Mouse (Mus musculus) hindbrain, embryonic 13.5 days (tissue): ENCODE results near the gene Zfp420. TPM values are rescaled to one million over a fixed set of nuclear protein-coding genes. Genes with fewer than 3 reads are reported as not detected.
A peak's percentile ranks its signal among the peaks of the same experiment; 100 is the strongest.
"Not testable (repeated sequence)": the region's sequence is repeated elsewhere in the genome, so short reads cannot be mapped to it uniquely, and the experiment has no call there.

ENCODE experiments used
- ATAC-seq: fragments of 200-750 bp; cut with Nextera tagmentation; 2 replicates; pipeline ENCODE4 v1.8.0; 2017; ENCODE audit warnings: moderate TSS enrichment; ENCODE audit not compliant: low FRiP score
- H3K27ac ChIP-seq: fragments of 300-500 bp; sonication (generic); 2 replicates; pipeline ENCODE4 v1.5.1; 2015; ENCODE audit warnings: inconsistent platforms, mild to moderate bottlenecking, moderate library complexity
- H3K27me3 ChIP-seq: fragments of 300-500 bp; sonication (generic); 2 replicates; pipeline ENCODE4 v1.6.1; 2015; ENCODE audit warnings: mild to moderate bottlenecking, inconsistent platforms
- H3K36me3 ChIP-seq: fragments of 300-500 bp; sonication (generic); 2 replicates; pipeline ENCODE4 v1.6.1; 2015; ENCODE audit warnings: mild to moderate bottlenecking, inconsistent platforms
- H3K4me1 ChIP-seq: fragments of 300-500 bp; sonication (generic); replicated peaks from 2 replicates; pipeline ENCODE4 v1.6.1; 2015; ENCODE audit warnings: inconsistent platforms
- H3K4me2 ChIP-seq: fragments of 300-500 bp; sonication (generic); 2 replicates; pipeline ENCODE4 v1.6.1; 2015; ENCODE audit warnings: inconsistent platforms, mild to moderate bottlenecking, moderate library complexity
- H3K4me3 ChIP-seq: fragments of 300-500 bp; sonication (generic); 2 replicates; pipeline ENCODE4 v1.5.1; 2015; ENCODE audit warnings: mild to moderate bottlenecking, inconsistent platforms
- H3K9ac ChIP-seq: fragments of 300-500 bp; sonication (generic); 2 replicates; pipeline ENCODE4 v1.6.1; 2015; ENCODE audit warnings: mild to moderate bottlenecking, inconsistent platforms
- H3K9me3 ChIP-seq: fragments of 300-500 bp; sonication (generic); 2 replicates; pipeline ENCODE4 v1.6.1; 2016; ENCODE audit warnings: inconsistent platforms
- WGBS: fragments of 180-500 bp; shearing (Covaris S2); methylation state at CpG from one replicate; pipeline ENCODE4 v1.1.7; 2015; 5-methylcytosine and 5-hydroxymethylcytosine counted together
- polyA plus RNA-seq: library from polyadenylated mRNA; unstranded; fragments of >200 nt; fragmentation: Nextera tagmentation; extraction: Ambion mirVana; gene quantifications from 2 replicates; pipeline ENCODE4 v1.2.1, GENCODE M21; 2015

Gene Zfp420
- polyA plus RNA-seq, 1 experiment from 2014 or later: 18.2 TPM

DNA sequence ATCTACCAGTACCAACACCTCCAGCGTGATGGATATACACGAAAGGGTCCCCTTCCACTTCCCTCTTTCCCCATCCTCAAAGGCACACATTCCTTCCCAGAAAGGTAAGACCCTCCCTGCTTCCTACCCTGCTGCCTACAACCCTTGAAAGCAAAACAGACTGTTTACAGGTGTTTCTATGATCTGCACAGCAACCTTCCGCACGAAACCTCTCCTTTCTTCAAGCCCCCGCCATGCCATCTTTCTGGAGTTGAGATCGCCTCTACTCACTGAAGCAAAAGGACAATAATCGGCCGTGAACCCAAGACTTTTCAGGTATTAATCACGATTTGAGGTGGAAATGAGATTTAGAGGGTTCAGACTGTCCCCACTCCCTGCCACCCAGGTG is 7.0 kb upstream of the Zfp420 start:
- Histone ChIP-seq H3K9ac (peak overlapping the region; percentile 75), H3K9me3 (no peaks in the 10 kb centered on the region), H3K36me3 (peaks cover 32% of the 10 kb centered on the region), H3K4me2 (peak overlapping the region; percentile 71), H3K4me3 (peak overlapping the region; percentile 56), H3K27ac (no peak overlapping the region), H3K27me3 (no peaks in the 10 kb centered on the region), H3K4me1 (peaks cover 11% of the 10 kb centered on the region)
- peak; percentile 37; the same call in 1 of the 2 replicates for ATAC-seq
- 48% methylated on average over 9 of the region's 9 CpGs for WGBS

DNA sequence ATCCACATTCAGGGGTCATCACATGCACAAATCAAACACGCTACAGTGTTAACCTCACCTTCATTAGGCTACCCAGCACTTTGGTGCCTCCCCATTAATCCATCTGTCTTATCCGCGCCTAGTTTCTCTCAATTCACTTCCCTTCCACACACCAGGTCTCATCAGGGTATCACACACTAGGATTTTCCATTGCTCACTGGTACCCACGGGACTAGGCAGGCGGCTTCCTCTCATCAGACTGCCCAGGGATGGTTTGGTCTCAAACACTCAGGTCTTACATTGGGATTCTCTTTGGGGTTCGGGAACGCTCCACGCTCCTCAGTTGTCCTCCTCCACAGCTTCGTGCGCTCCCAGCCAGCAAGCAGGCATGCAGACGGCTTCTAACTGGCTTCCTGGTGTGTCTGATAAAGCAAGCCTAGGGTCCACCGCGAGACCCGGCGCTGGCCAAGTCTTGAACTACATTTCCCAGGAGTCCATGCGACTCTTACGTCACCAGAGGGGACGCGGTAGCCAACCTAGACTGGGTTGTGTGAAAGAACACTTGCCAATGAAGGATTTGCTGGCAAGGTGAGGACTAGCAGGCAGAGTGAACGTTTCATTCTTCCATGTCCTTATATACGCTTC is 6.4 kb upstream of the Zfp420 start, which contains the start of gene Zfp940:
Gene Zfp940 (minus strand): TSS at position 451 of the 624 bp plus-strand sequence.
- Histone ChIP-seq H3K27me3 (no peaks in the 10 kb centered on the region), H3K4me3 (peak within 1 kb of the TSS; percentile 56), H3K36me3 (peaks cover 29% of the 10 kb centered on the region), H3K4me1 (peaks cover 11% of the 10 kb centered on the region), H3K27ac (peak within 1 kb of the TSS; percentile 84), H3K9ac (peak within 1 kb of the TSS; percentile 75), H3K9me3 (no peaks in the 10 kb centered on the region), H3K4me2 (peak within 1 kb of the TSS; percentile 71)
- 2% methylated on average over 21 of the region's 21 CpGs for WGBS
- peak; percentile 98 for ATAC-seq

DNA sequence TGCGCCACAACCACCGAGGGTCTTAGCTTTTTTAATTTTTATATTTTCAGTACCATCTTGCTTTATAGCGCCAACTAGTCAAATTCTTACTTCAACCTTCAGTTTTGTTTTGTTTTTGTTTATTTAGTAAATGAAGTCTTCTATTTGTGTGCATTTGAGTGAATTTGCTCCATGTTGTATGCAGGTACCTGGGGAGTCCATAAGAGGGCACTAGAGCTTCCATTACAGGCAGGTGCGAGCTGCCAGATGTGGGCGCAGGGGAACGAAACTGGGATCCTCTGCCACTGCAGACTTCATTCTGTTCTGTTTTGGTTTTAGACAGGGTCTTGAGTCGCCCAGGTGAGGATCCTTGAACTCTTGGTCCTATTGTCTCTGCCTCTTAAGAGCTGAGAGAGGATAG is 1.9 kb downstream of the Zfp420 start:
- Histone ChIP-seq H3K27me3 (no peaks in the 10 kb centered on the region), H3K9me3 (no peaks in the 10 kb centered on the region), H3K4me3 (no peak overlapping the region), H3K4me1 (peaks cover 8% of the 10 kb centered on the region), H3K9ac (no peak overlapping the region), H3K4me2 (no peak overlapping the region), H3K27ac (no peak overlapping the region), H3K36me3 (peaks cover 13% of the 10 kb centered on the region)
- 93% methylated on average over 7 of the region's 7 CpGs for WGBS
- ATAC-seq: no peak

DNA sequence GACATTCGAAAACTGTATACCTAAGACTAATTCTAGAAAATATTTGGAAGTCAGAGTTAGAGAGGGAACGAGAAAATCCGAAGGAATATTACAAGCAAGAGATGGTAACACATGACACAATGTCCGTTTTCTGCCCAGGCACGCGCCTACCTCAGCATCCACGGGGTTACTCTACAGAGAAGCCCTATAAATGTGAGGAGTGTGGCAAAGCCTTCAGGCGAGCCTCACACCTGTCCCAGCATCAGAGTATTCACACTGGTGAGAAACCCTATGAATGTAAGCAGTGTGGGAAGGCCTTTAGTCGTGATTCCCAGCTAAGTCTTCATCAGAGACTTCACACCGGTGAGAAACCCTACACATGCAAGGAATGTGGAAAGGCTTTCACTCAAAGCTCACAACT is 14.5 kb downstream of the Zfp420 start:
- Histone ChIP-seq H3K4me1 (no peaks in the 10 kb centered on the region), H3K4me2 (no peak overlapping the region), H3K27me3 (no peaks in the 10 kb centered on the region), H3K36me3 (peaks cover 77% of the 10 kb centered on the region), H3K4me3 (no peak overlapping the region), H3K27ac (no peak overlapping the region), H3K9ac (no peak overlapping the region), H3K9me3 (peaks cover 41% of the 10 kb centered on the region)
- 94% methylated on average over 10 of the region's 10 CpGs for WGBS
- no peak for ATAC-seq

DNA sequence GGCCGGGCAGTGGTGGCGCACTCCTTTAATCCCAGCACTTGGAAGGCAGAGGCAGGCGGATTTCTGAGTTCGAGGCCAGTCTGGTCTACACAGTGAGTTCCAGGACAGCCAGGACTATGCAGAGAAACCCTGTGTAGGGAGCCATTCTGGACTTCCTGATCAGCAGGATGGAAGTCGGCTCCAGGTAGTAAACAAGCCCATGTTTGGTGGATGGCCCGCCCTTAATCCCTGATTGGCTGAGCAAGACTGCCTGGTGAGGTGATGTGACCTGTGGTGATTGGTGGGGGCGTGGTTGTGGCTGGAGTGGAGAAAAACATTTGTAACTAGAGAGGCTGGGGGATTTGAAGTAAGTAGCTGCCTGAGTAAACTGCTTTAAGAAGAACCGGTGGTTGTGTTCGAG is 17.8 kb downstream of the Zfp420 start:
- H3K4me3 ChIP-seq, H3K27me3 ChIP-seq, H3K4me1 ChIP-seq, ATAC-seq, H3K4me2 ChIP-seq, H3K27ac ChIP-seq, H3K9ac ChIP-seq: not testable (repeated sequence)
- H3K9me3 ChIP-seq: peaks cover 30% of the 10 kb centered on the region
- peaks cover 64% of the 10 kb centered on the region for H3K36me3 ChIP-seq
- 92% methylated on average over 9 of the region's 9 CpGs for WGBS

DNA sequence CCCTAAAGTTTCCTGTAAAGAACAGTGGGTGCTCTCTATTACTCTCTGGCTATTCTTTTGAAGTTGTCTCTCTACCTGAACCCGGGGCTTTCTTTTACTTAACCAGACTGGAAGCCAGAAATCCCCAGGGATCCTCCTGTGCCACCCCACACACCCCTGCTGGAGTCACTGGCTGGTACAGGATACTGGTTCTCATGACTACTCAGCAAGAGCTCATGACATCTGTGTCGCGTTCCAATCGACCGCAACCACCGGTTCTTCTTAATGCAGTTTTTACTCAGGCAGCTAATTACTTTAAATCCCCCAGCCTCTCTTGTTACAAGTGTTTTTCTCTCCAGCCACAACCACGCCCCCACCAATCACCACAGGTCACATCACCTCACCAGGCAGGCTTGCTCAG is 20.3 kb downstream of the Zfp420 start:
- H3K4me2 ChIP-seq: no peak overlapping the region
- WGBS: 82% methylated on average over 7 of the region's 7 CpGs
- H3K9me3 ChIP-seq: peaks cover 31% of the 10 kb centered on the region
- no peak overlapping the region for H3K4me3 ChIP-seq
- no peak overlapping the region for H3K27ac ChIP-seq
- no peak overlapping the region for H3K9ac ChIP-seq
- peaks cover 43% of the 10 kb centered on the region for H3K36me3 ChIP-seq
- H3K4me1 ChIP-seq: no peaks in the 10 kb centered on the region
- H3K27me3 ChIP-seq: no peaks in the 10 kb centered on the region
- no peak for ATAC-seq

DNA sequence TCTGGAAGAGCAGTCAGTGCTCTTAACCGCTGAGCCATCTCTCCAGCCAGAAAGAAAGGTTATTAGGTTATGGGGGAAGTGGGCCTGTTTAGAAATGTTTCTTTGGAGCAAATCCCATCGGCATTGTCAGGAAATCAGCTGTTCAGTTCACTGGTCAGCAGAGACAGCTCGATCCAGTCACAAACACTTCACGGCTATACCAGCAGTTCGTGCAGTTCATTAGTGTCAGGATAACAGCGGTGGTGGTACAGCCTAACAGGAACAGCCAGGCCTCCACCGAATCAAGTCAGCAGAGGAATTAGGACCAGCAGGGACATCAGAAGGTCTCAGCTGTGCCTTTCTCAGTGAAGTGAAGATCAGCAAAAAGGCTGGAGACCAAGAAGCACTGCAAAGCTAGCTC is 21.1 kb downstream of the Zfp420 start:
- Histone ChIP-seq H3K4me2 (no peak overlapping the region), H3K27me3 (no peaks in the 10 kb centered on the region), H3K9ac (no peak overlapping the region), H3K4me1 (no peaks in the 10 kb centered on the region), H3K9me3 (peaks cover 31% of the 10 kb centered on the region), H3K4me3 (no peak overlapping the region), H3K36me3 (peaks cover 34% of the 10 kb centered on the region), H3K27ac (no peak overlapping the region)
- WGBS: 94% methylated on average over 7 of the region's 7 CpGs
- no peak for ATAC-seq

DNA sequence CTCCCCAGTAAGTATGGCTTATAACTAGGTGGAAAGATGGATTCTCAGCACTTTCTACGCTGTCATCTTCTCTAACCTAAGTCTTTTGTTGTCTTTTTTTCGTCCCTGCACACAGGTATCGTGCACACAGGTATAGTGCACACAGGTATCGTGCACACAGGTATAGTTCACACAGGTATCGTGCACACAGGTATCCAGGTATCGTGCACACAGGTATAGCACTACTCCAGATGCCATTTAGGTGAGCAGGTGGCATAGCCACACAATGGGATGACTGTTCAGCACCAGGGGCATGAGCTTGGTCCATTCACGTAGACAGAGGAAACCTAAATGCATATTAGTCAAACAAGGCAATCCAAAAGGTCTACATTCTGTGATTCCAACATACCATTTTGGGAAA is 30.7 kb downstream of the Zfp420 start:
- no peaks in the 10 kb centered on the region for H3K4me1 ChIP-seq
- no peak for ATAC-seq
- peaks cover 67% of the 10 kb centered on the region for H3K36me3 ChIP-seq
- no peaks in the 10 kb centered on the region for H3K27me3 ChIP-seq
- H3K9ac ChIP-seq: no peak overlapping the region
- no peak overlapping the region for H3K4me3 ChIP-seq
- H3K9me3 ChIP-seq: peaks cover 72% of the 10 kb centered on the region
- no peak overlapping the region for H3K27ac ChIP-seq
- 96% methylated on average over 7 of the region's 7 CpGs for WGBS
- H3K4me2 ChIP-seq: no peak overlapping the region

DNA sequence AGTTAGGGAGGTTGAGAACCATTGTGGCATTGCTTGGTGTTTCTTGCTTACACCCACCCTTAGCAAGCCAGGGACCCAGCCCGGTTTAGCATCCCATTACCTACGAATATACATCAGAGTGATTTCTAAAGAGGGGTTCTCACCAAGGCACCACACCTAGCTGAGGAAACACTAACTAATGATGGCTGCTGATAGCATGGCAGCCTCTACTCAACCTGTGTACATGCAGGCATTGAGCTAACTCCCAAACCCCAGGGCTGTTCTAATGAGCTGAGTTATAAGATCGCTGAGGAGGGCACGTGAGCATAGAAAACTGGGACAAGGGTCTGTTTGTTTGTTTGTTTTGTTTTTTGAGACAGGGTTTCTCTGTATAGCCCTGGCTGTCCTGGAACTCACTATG is 33.0 kb downstream of the Zfp420 start:
- Histone ChIP-seq H3K27me3 (no peaks in the 10 kb centered on the region), H3K9ac (no peak overlapping the region), H3K36me3 (peaks cover 85% of the 10 kb centered on the region), H3K27ac (no peak overlapping the region), H3K4me2 (no peak overlapping the region), H3K4me1 (no peaks in the 10 kb centered on the region), H3K9me3 (peaks cover 59% of the 10 kb centered on the region), H3K4me3 (no peak overlapping the region)
- ATAC-seq: no peak
- 98% methylated on average over 4 of the region's 4 CpGs for WGBS

DNA sequence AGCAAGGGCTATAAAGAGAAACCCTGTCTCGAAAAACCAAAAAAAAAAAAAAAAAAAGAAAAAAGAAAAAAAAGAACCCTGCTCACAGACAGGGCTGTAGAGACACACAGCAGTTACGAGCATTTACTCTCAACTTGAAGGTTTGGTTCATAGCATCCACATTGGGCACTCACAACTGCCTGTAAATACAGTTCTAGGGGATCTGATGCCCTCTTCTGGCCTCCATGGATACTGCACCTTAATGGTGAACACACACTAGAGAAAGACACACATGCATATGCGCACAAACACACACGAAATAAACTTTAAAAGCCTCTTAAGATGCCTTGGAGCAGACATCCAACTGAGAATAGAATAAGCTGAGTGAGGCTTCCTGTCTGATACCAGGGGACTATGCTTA is 38.6 kb downstream of the Zfp420 start:
- H3K36me3 ChIP-seq: peaks cover 88% of the 10 kb centered on the region
- H3K27me3 ChIP-seq: no peaks in the 10 kb centered on the region
- ATAC-seq: no peak
- no peaks in the 10 kb centered on the region for H3K4me1 ChIP-seq
- H3K4me3 ChIP-seq: no peak overlapping the region
- H3K9ac ChIP-seq: no peak overlapping the region
- H3K27ac ChIP-seq: no peak overlapping the region
- no peak overlapping the region for H3K4me2 ChIP-seq
- peaks cover 28% of the 10 kb centered on the region for H3K9me3 ChIP-seq
- WGBS: 92% methylated on average over 4 of the region's 4 CpGs

DNA sequence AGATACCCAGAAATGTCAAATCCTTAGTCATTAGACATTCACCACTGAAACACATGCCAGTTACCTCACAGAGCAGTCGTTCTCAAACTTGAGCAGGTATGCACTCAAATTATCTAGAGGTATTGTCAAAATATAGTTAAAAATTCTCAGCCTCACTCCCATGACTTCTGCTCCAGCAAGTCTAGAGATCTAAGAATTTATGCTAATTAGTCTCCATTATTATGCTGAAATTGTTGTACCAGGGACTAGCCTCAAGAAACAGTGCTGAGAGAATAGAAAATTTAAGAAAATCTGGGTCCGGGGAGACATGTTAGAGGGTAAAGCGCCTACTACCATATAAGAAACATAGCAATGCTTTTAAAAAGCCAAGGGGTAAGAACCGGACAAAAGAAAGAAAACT is 44.3 kb downstream of the Zfp420 start:
- Histone ChIP-seq H3K9me3 (no peaks in the 10 kb centered on the region; the same call in 1 of the 2 replicates), H3K27me3 (no peaks in the 10 kb centered on the region), H3K4me1 (peaks cover 7% of the 10 kb centered on the region), H3K27ac (no peak overlapping the region), H3K4me2 (no peak overlapping the region), H3K36me3 (peaks cover 37% of the 10 kb centered on the region), H3K4me3 (no peak overlapping the region), H3K9ac (no peak overlapping the region)
- 94% methylated on average over 4 of the region's 4 CpGs for WGBS
- no peak for ATAC-seq

DNA sequence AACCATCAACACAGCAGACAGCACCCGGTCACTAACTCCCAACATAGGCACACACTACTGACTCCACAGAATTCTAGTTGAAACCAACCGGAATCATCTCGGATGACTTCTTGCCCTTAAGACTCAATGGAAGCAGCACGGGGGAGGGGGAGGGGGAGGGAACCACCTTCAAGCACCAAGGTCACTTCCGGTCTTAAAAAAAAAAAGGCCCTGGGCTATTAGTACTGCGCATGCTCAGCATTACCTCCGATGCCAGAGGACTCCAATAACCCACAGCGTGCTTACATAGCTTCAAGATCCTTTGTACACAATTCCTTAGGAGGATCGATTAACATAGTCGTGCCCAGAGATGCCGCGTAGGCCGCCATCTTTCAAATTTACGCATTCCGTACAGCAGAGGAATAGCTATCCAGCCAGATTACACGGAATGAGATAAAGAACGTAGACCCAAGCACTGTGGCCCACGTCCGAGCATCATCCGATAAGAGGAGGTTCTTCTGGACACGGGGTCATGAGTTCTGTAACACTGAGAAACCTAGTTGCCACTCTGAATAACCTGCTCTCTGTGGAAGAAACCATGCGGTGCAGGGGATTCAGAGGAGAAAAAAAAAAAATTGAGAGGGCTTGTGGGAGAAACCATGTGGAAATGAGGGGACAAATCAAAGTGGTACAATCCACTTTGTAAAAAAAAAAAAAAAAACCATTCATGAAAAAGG is 46.3 kb downstream of the Zfp420 start, which contains the start of gene Zfp27:
Gene Zfp27 (minus strand): TSS at position 607 of the 716 bp plus-strand sequence.
- Histone ChIP-seq H3K9me3 (no peaks in the 10 kb centered on the region), H3K9ac (peak within 1 kb of the TSS; percentile 66), H3K4me1 (peaks cover 25% of the 10 kb centered on the region), H3K27me3 (no peaks in the 10 kb centered on the region), H3K4me3 (peak within 1 kb of the TSS; percentile 47), H3K4me2 (peak within 1 kb of the TSS; percentile 59), H3K36me3 (peaks cover 21% of the 10 kb centered on the region), H3K27ac (peak within 1 kb of the TSS; percentile 98)
- ATAC-seq: peak; percentile 89
- WGBS: under 1% methylated on average over 22 of the region's 22 CpGs

DNA sequence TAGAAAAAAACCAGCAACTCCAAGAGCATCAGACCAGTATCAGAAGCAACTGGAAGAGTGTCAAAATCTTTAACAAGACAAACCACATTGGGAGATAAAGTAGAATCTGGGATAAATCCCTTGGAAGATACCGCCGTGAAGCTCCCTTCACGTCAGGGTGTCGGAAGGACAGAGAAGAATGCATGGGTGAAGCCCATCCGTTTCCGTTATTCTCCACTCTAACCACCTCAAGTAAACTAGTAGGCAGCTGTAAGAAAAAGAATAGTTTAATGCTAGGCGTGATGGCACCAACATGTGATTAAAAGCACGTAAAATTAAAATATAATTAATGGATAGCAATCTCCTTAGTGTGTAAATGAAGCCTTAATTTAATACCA is 46.9 kb downstream of the Zfp420 start:
- Histone ChIP-seq H3K4me2 (peak overlapping the region; percentile 59), H3K9me3 (no peaks in the 10 kb centered on the region), H3K4me3 (peak overlapping the region; percentile 47), H3K27ac (peak overlapping the region; percentile 98), H3K27me3 (no peaks in the 10 kb centered on the region), H3K4me1 (peaks cover 29% of the 10 kb centered on the region), H3K9ac (peak overlapping the region; percentile 66), H3K36me3 (peaks cover 17% of the 10 kb centered on the region)
- whole genome bisulfite sequencing: 20% methylated on average over 8 of the region's 8 CpGs
- peak; percentile 17; the same call in 1 of the 2 replicates for ATAC-seq
